Mouse (Mus musculus) small intestine, adult 2 months (tissue): ENCODE data around the gene Large1.

Experiments used
- CTCF ChIP-seq: fragments of 200-500 bp; IDR thresholded peaks from 2 replicates; pipeline ENCODE4 v1.5.1; 2012; ENCODE audit warnings: low read depth, mild to moderate bottlenecking, control low read depth, inconsistent platforms, low read length, moderate library complexity, mixed read lengths; ENCODE audit not compliant: insufficient replicate concordance, insufficient read length; ENCODE audit errors: extremely low read depth
- POLR2A ChIP-seq: fragments of 200-500 bp; IDR thresholded peaks from 2 replicates; pipeline ENCODE4 v1.6.1; 2012; ENCODE audit warnings: low read depth, mild to moderate bottlenecking, control low read depth, inconsistent platforms, low read length, moderate library complexity

GRCm38 (mm10) chr8:73303907-73304306 is 49.4 kb downstream of the Large1 start:
- no peak for TF ChIP-seq POLR2A
- TF ChIP-seq CTCF: no peak
